Mouse (Mus musculus) CH12.LX (cell line): ENCODE measurements around the gene Srebf2.

Source experiments
- CHD1 ChIP-seq: IDR thresholded peaks from 2 replicates; pipeline ENCODE4 v1.6.1; 2012; ENCODE audit warnings: low read depth, low read length, improper control_type of control experiment, inconsistent platforms
- CHD2 ChIP-seq: IDR thresholded peaks from 2 replicates; pipeline ENCODE4 v1.6.1; 2011; ENCODE audit warnings: low read length, improper control_type of control experiment
- CTCF ChIP-seq, 2 experiments: IDR thresholded peaks in 1 of 2; conservative IDR thresholded peaks in 1 of 2; 2 replicates each; pipeline ENCODE4 v1.5.1; 2011 to 2012; ENCODE audit warnings: low read depth in 2 of 2, low read length in 2 of 2, improper control_type of control experiment in 1 of 2, inconsistent platforms in 1 of 2, mild to moderate bottlenecking in 1 of 2, moderate library complexity in 1 of 2
- HCFC1 ChIP-seq: IDR thresholded peaks from 2 replicates; pipeline ENCODE4 v1.6.1; 2012; ENCODE audit warnings: low read depth, mild to moderate bottlenecking, inconsistent platforms, low read length, improper control_type of control experiment
- MXI1 ChIP-seq: IDR thresholded peaks from 2 replicates; pipeline ENCODE4 v1.6.1; 2011; ENCODE audit warnings: mild to moderate bottlenecking, low read depth, low read length, improper control_type of control experiment
- POLR2A ChIP-seq: IDR thresholded peaks from 2 replicates; pipeline ENCODE4 v1.6.1; 2011; ENCODE audit warnings: low read depth, mild to moderate bottlenecking, improper control_type of control experiment, low read length
- POLR2AphosphoS2 ChIP-seq: IDR thresholded peaks from 2 replicates; pipeline ENCODE4 v1.6.1; 2011; ENCODE audit warnings: low read depth, low read length, improper control_type of control experiment
- SMC3 ChIP-seq: IDR thresholded peaks from 2 replicates; pipeline ENCODE4 v1.6.1; 2011; ENCODE audit warnings: low read depth, low read length, improper control_type of control experiment
- ZMIZ1 ChIP-seq: IDR thresholded peaks from 2 replicates; pipeline ENCODE4 v1.6.1; 2012; ENCODE audit warnings: low read depth, mild to moderate bottlenecking, inconsistent platforms, low read length, improper control_type of control experiment
- ZNF384 ChIP-seq: IDR thresholded peaks from 2 replicates; pipeline ENCODE4 v1.6.1; 2012; ENCODE audit warnings: low read depth, low read length, improper control_type of control experiment, inconsistent platforms

DNA sequence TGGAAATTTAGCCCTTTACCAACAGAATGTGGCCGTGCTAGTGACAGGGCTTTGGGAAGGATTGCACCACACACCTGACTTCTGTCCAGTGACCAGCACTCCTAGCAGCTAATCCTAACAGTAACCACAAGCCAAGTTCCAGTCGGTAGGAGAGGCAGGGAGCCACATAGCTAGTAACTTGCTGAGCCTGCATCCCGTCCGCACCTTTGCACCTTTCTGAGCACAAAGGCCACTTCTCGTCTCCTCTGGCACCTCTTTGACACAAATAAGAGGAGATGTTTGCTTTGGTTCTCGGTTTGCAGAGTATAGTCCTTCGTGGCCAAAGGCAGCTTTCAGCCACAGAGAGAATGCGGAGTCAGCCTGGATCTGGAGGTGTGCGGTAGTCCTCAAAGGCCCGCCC is 37.7 kb downstream of the Srebf2 start:
- TF ChIP-seq SMC3 (no peak), CTCF (conservative IDR thresholded peaks at IDR 0.05 in 1 of 2, IDR thresholded peaks at IDR 0.05 in 1 of 2; ENCODE audit: low read depth in 2 of 2, low read length in 2 of 2) (no peak), MXI1 (no peak), POLR2A (no peak), HCFC1 (no peak), CHD2 (no peak), ZNF384 (no peak), CHD1 (no peak), ZMIZ1 (no peak), POLR2AphosphoS2 (no peak; the same call in 1 of the 2 replicates)
